Mouse (Mus musculus) stomach, postnatal 0 days (tissue): ENCODE data around the gene Rrp1. TPM values are rescaled to one million over a fixed set of nuclear protein-coding genes. Genes with fewer than 3 reads are reported as not detected.
"Not testable (repeated sequence)": the region's sequence is repeated elsewhere in the genome, so short reads cannot be mapped to it uniquely, and the experiment has no call there.

Experiments
- ATAC-seq: fragments of 200-750 bp; cut with Nextera tagmentation; 2 replicates; pipeline ENCODE4 v1.8.0; 2017; ENCODE audit not compliant: low FRiP score, low TSS enrichment
- DNase-seq: peaks from one replicate; pipeline ENCODE4 v3.0.0-alpha.2; 2016; ENCODE audit warnings: low spot score
- H3K27ac ChIP-seq: fragments of 300-500 bp; sonication (generic); replicated peaks from 2 replicates; pipeline ENCODE4 v1.5.1; 2014; ENCODE audit warnings: mild to moderate bottlenecking, control low read depth
- H3K27me3 ChIP-seq: fragments of 300-500 bp; sonication (generic); 2 replicates; pipeline ENCODE4 v1.6.1; 2014; ENCODE audit warnings: low read length; ENCODE audit not compliant: control insufficient read depth, insufficient read depth
- H3K36me3 ChIP-seq: fragments of 300-500 bp; sonication (generic); 2 replicates; pipeline ENCODE4 v1.6.1; 2014; ENCODE audit warnings: low read length, mixed read lengths; ENCODE audit not compliant: control insufficient read depth, insufficient read depth
- H3K4me1 ChIP-seq: fragments of 300-500 bp; sonication (generic); replicated peaks from 2 replicates; pipeline ENCODE4 v1.6.1; 2014; ENCODE audit warnings: antibody characterized with exemption; ENCODE audit not compliant: control insufficient read depth, insufficient read depth
- H3K4me2 ChIP-seq: fragments of 300-500 bp; sonication (generic); replicated peaks from 2 replicates; pipeline ENCODE4 v1.6.1; 2014; ENCODE audit warnings: low read depth, mild to moderate bottlenecking, control low read depth, moderate library complexity
- H3K4me3 ChIP-seq: fragments of 300-500 bp; sonication (generic); 2 replicates; pipeline ENCODE4 v1.5.1; 2014; ENCODE audit warnings: low read depth, low read length, control low read depth
- H3K9ac ChIP-seq: fragments of 300-500 bp; sonication (generic); 2 replicates; pipeline ENCODE4 v1.6.1; 2014; ENCODE audit warnings: mild to moderate bottlenecking, low read length, control low read depth, mixed read lengths
- H3K9me3 ChIP-seq: fragments of 300-500 bp; sonication (generic); 2 replicates; pipeline ENCODE4 v1.6.1; 2016; ENCODE audit warnings: low read length; ENCODE audit not compliant: control insufficient read depth
- CTCF ChIP-seq: IDR thresholded peaks from 2 replicates; pipeline ENCODE4 v1.5.1; 2016; ENCODE audit warnings: antibody characterized with exemption, low read depth, mild to moderate bottlenecking, moderate library complexity
- EP300 ChIP-seq: optimal IDR thresholded peaks from 2 replicates; pipeline ENCODE3; 2016; ENCODE audit warnings: antibody characterized with exemption
- WGBS: fragments of 180-500 bp; shearing (Covaris S2); extraction: QIAGEN DNeasy Blood & Tissue Kit; methylation state at CpG from one replicate; pipeline ENCODE4 v1.1.7; 2014; 5-methylcytosine and 5-hydroxymethylcytosine counted together
- polyA plus RNA-seq: library from polyadenylated mRNA; unstranded; fragments of >200 nt; fragmentation: Nextera tagmentation; extraction: Ambion mirVana; gene quantifications from 2 replicates; pipeline ENCODE4 v1.2.1, GENCODE M21; 2015

Rrp1 gene
- polyA plus RNA-seq, 1 experiment from 2014 or later: 148 TPM

- H3K4me1 ChIP-seq: no peaks in the 10 kb centered on the region; the same call in 1 of the 2 replicates
- H3K36me3 ChIP-seq: peaks cover 3% of the 10 kb centered on the region; the same call in 1 of the 2 replicates
- no peaks in the 10 kb centered on the region for H3K9me3 ChIP-seq
- no peak for ATAC-seq
- WGBS: 84% methylated on average over 3 of the region's 3 CpGs
- H3K9ac ChIP-seq: no peak overlapping the region
- TF ChIP-seq EP300 (no peak), CTCF (no peak)
- no peak for DNase-seq
- H3K4me3 ChIP-seq: no peak overlapping the region
- no peak overlapping the region for H3K4me2 ChIP-seq
- H3K27me3 ChIP-seq: no peaks in the 10 kb centered on the region
- H3K27ac ChIP-seq: no peak overlapping the region
Observed at GRCm38 (mm10) chr10:78422614-78423013, 9.8 kb upstream of the Rrp1 start.

DNA sequence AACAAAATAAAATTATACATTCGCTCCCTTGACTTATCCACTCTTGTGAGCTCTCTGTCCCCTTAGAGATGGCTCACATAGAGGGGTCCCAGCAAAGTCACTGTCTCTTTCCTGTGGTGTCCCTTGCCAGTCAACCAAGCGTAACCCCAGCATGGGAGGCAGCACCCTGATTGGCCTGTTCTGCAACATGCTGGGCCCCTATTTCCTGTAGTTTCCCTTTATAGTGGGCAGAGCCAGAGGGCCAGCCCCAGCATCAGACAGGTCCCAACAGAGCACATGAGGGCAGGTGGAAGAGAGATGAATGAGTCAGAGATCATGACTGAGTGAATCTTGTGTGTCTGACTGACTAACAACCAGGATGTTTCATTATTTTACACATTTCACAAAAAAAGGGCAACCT lies 8.1 kb upstream of the Rrp1 start:
- no peak for TF ChIP-seq EP300
- TF ChIP-seq CTCF: no peak
- H3K9ac ChIP-seq: no peak overlapping the region
- DNase-seq: no peak
- H3K9me3 ChIP-seq: no peaks in the 10 kb centered on the region
- ATAC-seq: no peak
- H3K4me2 ChIP-seq: no peak overlapping the region
- no peak overlapping the region for H3K4me3 ChIP-seq
- no peaks in the 10 kb centered on the region for H3K36me3 ChIP-seq
- H3K27ac ChIP-seq: no peak overlapping the region
- WGBS: 79% methylated on average over 2 of the region's 2 CpGs
- no peaks in the 10 kb centered on the region for H3K27me3 ChIP-seq
- no peaks in the 10 kb centered on the region for H3K4me1 ChIP-seq

DNA sequence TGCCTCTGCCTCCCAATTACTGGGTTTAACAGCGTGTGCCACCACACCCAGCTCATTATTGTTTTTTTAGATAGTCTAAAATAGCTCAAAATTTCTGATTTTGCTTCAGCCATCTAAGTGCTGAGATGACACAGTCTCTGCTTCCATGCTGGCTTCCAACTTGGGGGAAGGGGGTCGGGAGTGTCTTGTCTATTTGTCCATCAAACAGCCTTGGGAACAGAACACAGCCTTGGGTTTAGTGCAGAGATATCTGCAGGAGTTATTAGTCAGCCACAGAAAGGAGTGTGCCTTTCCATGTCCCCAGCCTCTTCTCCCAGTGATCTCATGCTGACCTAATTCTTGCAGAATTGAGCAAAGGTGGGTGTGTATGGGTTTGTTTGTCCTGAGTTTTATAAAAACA lies 5.9 kb upstream of the Rrp1 start:
- Histone ChIP-seq H3K4me3 (no peak overlapping the region), H3K27me3 (no peaks in the 10 kb centered on the region), H3K36me3 (no peaks in the 10 kb centered on the region), H3K9ac (no peak overlapping the region), H3K4me2 (no peak overlapping the region), H3K4me1 (no peaks in the 10 kb centered on the region), H3K9me3 (no peaks in the 10 kb centered on the region), H3K27ac (no peak overlapping the region)
- TF ChIP-seq EP300 (no peak), CTCF (no peak)
- ATAC-seq (no peak), DNase-seq (no peak)
- WGBS: 74% methylated on average over 2 of the region's 2 CpGs

DNA sequence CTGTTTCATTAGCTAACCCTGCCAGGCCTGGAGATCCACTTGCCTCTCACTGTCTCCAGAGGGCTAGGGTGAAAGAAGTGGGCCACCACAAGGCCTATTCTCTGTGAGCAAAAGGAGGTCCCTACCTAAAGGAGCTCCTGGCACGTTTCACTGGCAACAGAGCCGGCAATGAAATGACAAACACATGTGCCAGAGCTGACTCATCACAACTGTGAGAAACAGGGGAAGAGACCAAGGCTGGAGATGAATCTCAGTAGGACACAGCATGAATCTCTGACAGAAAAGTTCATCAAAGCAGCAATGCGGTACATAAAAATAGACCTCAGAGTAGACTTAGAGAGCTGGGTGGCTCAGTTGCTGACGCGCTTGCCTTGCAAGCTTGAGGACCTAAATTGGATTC lies 5.0 kb upstream of the Rrp1 start:
- Histone ChIP-seq H3K27ac (no peak overlapping the region), H3K4me2 (no peak overlapping the region), H3K36me3 (no peaks in the 10 kb centered on the region), H3K4me1 (0 out of 2 replicates have a peak, but pooled peaks cover 2% of the 10 kb centered on the region), H3K4me3 (no peak overlapping the region), H3K9ac (no peak overlapping the region), H3K27me3 (no peaks in the 10 kb centered on the region), H3K9me3 (no peaks in the 10 kb centered on the region)
- 64% methylated on average over 5 of the region's 5 CpGs for WGBS
- ATAC-seq: no peak
- no peak for DNase-seq
- TF ChIP-seq CTCF: no peak
- TF ChIP-seq EP300: no peak

DNA sequence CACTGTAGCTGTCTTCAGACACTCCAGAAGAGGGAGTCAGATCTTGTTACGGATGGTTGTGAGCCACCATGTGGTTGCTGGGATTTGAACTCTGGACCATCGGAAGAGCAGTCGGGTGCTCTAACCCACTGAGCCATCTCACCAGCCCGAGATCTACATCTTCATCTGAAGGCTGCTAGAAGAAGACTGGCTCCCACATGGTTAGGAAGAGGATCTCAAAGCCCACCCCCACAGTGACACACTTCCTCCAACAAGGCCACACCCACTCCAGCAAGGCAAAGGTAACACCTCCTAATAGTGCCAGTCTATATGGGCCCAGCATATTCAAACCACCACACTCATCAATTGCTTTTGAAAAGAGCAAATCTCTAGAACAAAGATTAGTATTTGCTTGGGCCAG lies 2.1 kb upstream of the Rrp1 start:
- H3K36me3 ChIP-seq, ATAC-seq, DNase-seq, H3K4me2 ChIP-seq, H3K27me3 ChIP-seq, H3K4me3 ChIP-seq, H3K27ac ChIP-seq, H3K9ac ChIP-seq, H3K4me1 ChIP-seq, H3K9me3 ChIP-seq: not testable (repeated sequence)
- 77% methylated on average over 3 of the region's 4 CpGs for WGBS

DNA sequence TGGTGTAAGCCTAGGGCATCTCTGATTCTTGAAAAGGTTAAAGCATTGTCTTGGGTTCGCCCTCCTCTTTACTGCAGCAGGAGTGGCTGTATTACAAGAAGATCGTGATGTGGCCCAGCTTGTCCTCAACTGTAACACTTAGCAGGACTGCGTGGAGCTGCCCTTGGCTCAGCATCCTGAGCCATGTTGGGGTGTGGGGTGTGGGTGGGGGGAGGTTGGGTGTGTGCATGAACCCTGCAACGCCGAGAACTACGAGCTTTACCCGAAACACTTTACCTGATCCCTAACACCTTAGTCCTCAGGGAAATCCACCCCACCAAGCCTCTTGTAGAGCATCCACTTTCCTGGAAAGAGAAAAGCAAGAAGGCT lies 293 bp upstream of the Rrp1 start:
- Histone ChIP-seq H3K9ac (peak overlapping the region; percentile 96; the same call in 1 of the 2 replicates), H3K36me3 (peaks cover 14% of the 10 kb centered on the region), H3K27me3 (no peaks in the 10 kb centered on the region), H3K4me1 (peaks cover 2% of the 10 kb centered on the region; the same call in 1 of the 2 replicates), H3K27ac (no peak overlapping the region), H3K4me2 (peak overlapping the region; percentile 84), H3K9me3 (no peaks in the 10 kb centered on the region), H3K4me3 (peak overlapping the region; percentile 95)
- DNase-seq: no peak
- WGBS: 35% methylated on average over 7 of the region's 7 CpGs
- ATAC-seq: peak; percentile 53; the same call in 1 of the 2 replicates
- TF ChIP-seq CTCF: no peak
- TF ChIP-seq EP300: no peak
